Mouse (Mus musculus) thymus, adult 2 months (tissue): ENCODE measurements around the gene Htt.

ENCODE experiments used
- CTCF ChIP-seq: fragments of 200-500 bp; IDR thresholded peaks from 2 replicates; pipeline ENCODE4 v1.5.1; 2012; ENCODE audit warnings: mild to moderate bottlenecking, control low read depth, low read length, moderate library complexity, borderline replicate concordance; ENCODE audit not compliant: control insufficient read depth, poor library complexity, insufficient read depth; ENCODE audit errors: extremely low read depth
- POLR2A ChIP-seq: fragments of 200-500 bp; IDR thresholded peaks from 2 replicates; pipeline ENCODE4 v1.6.1; 2012; ENCODE audit warnings: mild to moderate bottlenecking, low read length, control low read depth, moderate library complexity; ENCODE audit not compliant: control insufficient read depth, poor library complexity, insufficient read depth; ENCODE audit errors: extremely low read depth

GRCm38 (mm10) chr5:34773392-34773791 lies 11.9 kb downstream of the Htt start:
- TF ChIP-seq POLR2A = no peak
- TF ChIP-seq CTCF = no peak
